In the genomic region with DNA sequence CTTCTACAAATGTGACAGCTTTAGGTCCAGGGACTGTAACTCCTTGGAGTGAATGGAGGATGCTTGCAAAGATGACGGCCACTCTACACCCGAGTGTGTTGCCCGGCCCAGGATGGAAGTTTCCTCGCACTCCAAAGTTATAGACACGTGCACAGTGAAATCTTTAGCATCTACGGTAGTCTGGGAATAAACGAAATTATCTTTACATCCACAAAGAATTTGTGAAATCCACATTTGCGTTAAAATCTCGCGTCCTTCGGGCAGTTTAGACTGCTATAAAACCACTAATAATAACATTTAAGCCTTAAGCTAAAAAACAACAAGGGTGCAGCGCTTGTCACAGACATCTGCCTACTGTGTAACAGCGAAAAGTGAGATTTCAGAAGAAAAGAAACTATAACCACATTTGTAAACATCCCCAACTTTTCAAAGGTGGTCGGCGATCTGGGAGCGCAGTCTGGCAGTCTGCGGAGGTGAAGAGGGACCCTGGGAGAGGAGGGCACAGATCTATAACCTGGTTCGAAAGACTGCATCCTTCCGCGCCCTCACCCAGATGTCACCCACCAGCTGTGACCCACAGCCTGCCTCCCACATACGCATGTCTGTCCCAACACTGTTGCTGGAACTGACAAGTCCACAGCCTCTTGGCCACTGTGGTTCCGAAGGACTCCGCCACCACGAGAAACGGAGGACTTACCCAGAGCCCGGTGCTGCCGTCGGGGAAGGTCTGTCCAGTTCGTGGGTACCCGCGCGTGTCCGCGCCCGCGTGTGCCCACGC, we compare ENCODE assay signal across 8 mouse cellular contexts. TPM values are rescaled to one million over a fixed set of nuclear protein-coding genes. Genes with fewer than 3 reads are reported as not detected.
DNase-seq lines count a peak whose midpoint lies in the region; ATAC-seq lines count a peak whose summit lies in the region.

No protein-coding gene starts in this region.

- peak overlapping the region; percentile 49 for H3K4me3 ChIP-seq in heart, embryonic 15.5 days
- peak overlapping the region; percentile 9; the same call in 1 of the 2 replicates for H3K4me3 ChIP-seq in brown adipose tissue, adult 24 weeks (ENCODE audit: insufficient read depth, low read depth, low read length)
- H3K4me3 ChIP-seq in hindbrain, embryonic 14.5 days (replicated peaks; ENCODE audit: low read length) = peak overlapping the region; percentile 39
- H3K4me3 ChIP-seq in midbrain, embryonic 15.5 days = peak overlapping the region; percentile 49

- H3K9me3 ChIP-seq in heart, embryonic 15.5 days (replicated peaks) = no peaks in the 10 kb centered on the region
- H3K9me3 ChIP-seq in hindbrain, embryonic 14.5 days (ENCODE audit: control insufficient read depth, low read length) = no peaks in the 10 kb centered on the region
- no peaks in the 10 kb centered on the region for H3K9me3 ChIP-seq in midbrain, embryonic 15.5 days

- WGBS in heart, embryonic 15.5 days = 14% methylated on average over 37 of the region's 37 CpGs
- WGBS in hindbrain, embryonic 14.5 days = 18% methylated on average over 37 of the region's 37 CpGs
- WGBS in midbrain, embryonic 15.5 days = 13% methylated on average over 37 of the region's 37 CpGs

- no peak overlapping the region for H3K27ac ChIP-seq in heart, embryonic 15.5 days
- H3K27ac ChIP-seq in brown adipose tissue, adult 24 weeks (replicated peaks; ENCODE audit: low read depth, low read length) = no peak overlapping the region
- H3K27ac ChIP-seq in hindbrain, embryonic 14.5 days = no peak overlapping the region
- H3K27ac ChIP-seq in midbrain, embryonic 15.5 days = no peak overlapping the region

- peak overlapping the region; percentile 82 for H3K4me2 ChIP-seq in heart, embryonic 15.5 days
- peak overlapping the region; percentile 83 for H3K4me2 ChIP-seq in hindbrain, embryonic 14.5 days (replicated peaks)
- peak overlapping the region; percentile 95 for H3K4me2 ChIP-seq in midbrain, embryonic 15.5 days

- peaks cover 68% of the 10 kb centered on the region for H3K27me3 ChIP-seq in heart, embryonic 15.5 days
- H3K27me3 ChIP-seq in hindbrain, embryonic 14.5 days (ENCODE audit: control insufficient read depth, insufficient read depth, low read length) = peaks cover 44% of the 10 kb centered on the region
- peaks cover 34% of the 10 kb centered on the region for H3K27me3 ChIP-seq in midbrain, embryonic 15.5 days (replicated peaks)

- peaks cover 12% of the 10 kb centered on the region for H3K4me1 ChIP-seq in heart, embryonic 15.5 days (replicated peaks)
- no peaks in the 10 kb centered on the region for H3K4me1 ChIP-seq in brown adipose tissue, adult 24 weeks (ENCODE audit: control insufficient read depth, insufficient read depth, insufficient read length, low read length)
- H3K4me1 ChIP-seq in hindbrain, embryonic 14.5 days (replicated peaks; ENCODE audit: control insufficient read depth, insufficient read depth, low read length) = peaks cover 13% of the 10 kb centered on the region
- peaks cover 18% of the 10 kb centered on the region for H3K4me1 ChIP-seq in midbrain, embryonic 15.5 days

- no peaks in the 10 kb centered on the region for H3K36me3 ChIP-seq in heart, embryonic 15.5 days
- H3K36me3 ChIP-seq in hindbrain, embryonic 14.5 days (replicated peaks; ENCODE audit: control insufficient read depth, insufficient read depth) = no peaks in the 10 kb centered on the region
- no peaks in the 10 kb centered on the region for H3K36me3 ChIP-seq in midbrain, embryonic 15.5 days (replicated peaks)

- H3K9ac ChIP-seq in heart, embryonic 15.5 days = peak overlapping the region; percentile 43; the same call in 1 of the 2 replicates
- H3K9ac ChIP-seq in hindbrain, embryonic 14.5 days = peak overlapping the region; percentile 45; the same call in 1 of the 2 replicates
- peak overlapping the region; percentile 43 for H3K9ac ChIP-seq in midbrain, embryonic 15.5 days

- no peak for ATAC-seq in heart, embryonic 15.5 days (replicated peaks; ENCODE audit: insufficient number of reproducible peaks, insufficient read depth, low FRiP score, low read depth)
- 0 out of 2 replicates have a peak, but pooled peaks have one; percentile 14 for ATAC-seq in hindbrain, embryonic 14.5 days (ENCODE audit: low FRiP score)
- peak; percentile 50 for ATAC-seq in midbrain, embryonic 15.5 days (replicated peaks)

- no peak for DNase-seq in heart, adult 18-20 months
- DNase-seq in hindbrain, embryonic 14.5 days (ENCODE audit: low spot score) = no peak
- DNase-seq in urinary bladder, postnatal 4 days (ENCODE audit: low spot score in 2 of 2) = no peak
- DNase-seq in cerebellum, postnatal 10 days = no peak
- no peak for DNase-seq in cerebellum, postnatal 25 days

RNA-seq across cellular contexts. Expression of gene Erg, which starts 1.5 kb away (rescaled TPM):
- 5.4 and 8.3 TPM in 2 replicates for polyA plus RNA-seq in heart, embryonic 15.5 days (2015; fragmentation: Nextera tagmentation; extraction: Ambion mirVana)
- 10 to 100 TPM; 20.6 to 24.3 TPM for total RNA-seq in heart, adult 18-20 months (2021)
- 6.7 and 8.8 TPM in 2 replicates for polyA plus RNA-seq in brown adipose tissue, adult 24 weeks (2012; ENCODE audit: insufficient read depth, insufficient read length, missing spikeins)
- polyA plus RNA-seq in hindbrain, embryonic 14.5 days (2014; fragmentation: Nextera tagmentation; extraction: Ambion mirVana) = 0.98 and 1.7 TPM in 2 replicates
- 2.6 and 2.8 TPM in 2 replicates for polyA plus RNA-seq in midbrain, embryonic 15.5 days (2015; fragmentation: Nextera tagmentation; extraction: Ambion mirVana)
